Mouse (Mus musculus) central nervous system, embryonic 14 days (tissue): Measurements from ENCODE around the gene Selenon. TPM values are rescaled to one million over a fixed set of nuclear protein-coding genes. Genes with fewer than 3 reads are reported as not detected.

Experiments
- polyA plus RNA-seq: library from polyadenylated mRNA; depleted of rRNA; stranded (reverse); fragments of >200 nt; gene quantifications from 2 replicates; pipeline ENCODE4 v1.2.3, GENCODE M21; 2012; rRNA removed

Selenon gene
- 39.2 and 45.7 TPM in 2 replicates for polyA plus RNA-seq

GRCm38 (mm10) chr4:134551494-134552316 is at the start of gene Selenon:
Selenon (minus strand) TSS chr4:134552166.

GRCm38 (mm10) chr4:134534932-134535786 is 16.8 kb downstream of the Selenon start, which contains the start of gene Mtfr1l:
Mtfr1l (minus strand) TSS chr4:134535387.

GRCm38 (mm10) chr4:134510845-134511411 is 41.0 kb downstream of the Selenon start, which contains the start of gene Aunip:
Aunip (plus strand) TSS chr4:134510999.

GRCm38 (mm10) chr4:134496595-134497210 is 55.3 kb downstream of the Selenon start, which contains the start of gene Paqr7:
Paqr7 (plus strand) TSS chr4:134496697.

Other genes with a start within 250 kb of the Selenon start
- 0.17 and 1.2 TPM in 2 replicates for gene Trim63, start 237.0 kb downstream of the Selenon start, polyA plus RNA-seq
- gene Slc30a2, start 209.0 kb downstream of the Selenon start, polyA plus RNA-seq = 0.02 and 0.10 TPM in 2 replicates
- gene Extl1, start 168.3 kb downstream of the Selenon start, polyA plus RNA-seq = 0.34 and 2.1 TPM in 2 replicates
- gene Pafah2, start 155.8 kb downstream of the Selenon start, polyA plus RNA-seq = 13.7 and 15.8 TPM in 2 replicates
- gene Stmn1, start 83.8 kb downstream of the Selenon start, polyA plus RNA-seq = 1,707 and 1,926 TPM in 2 replicates
- gene Paqr7, start 55.5 kb downstream of the Selenon start, polyA plus RNA-seq = 11.7 and 14.6 TPM in 2 replicates
- gene Aunip, start 41.2 kb downstream of the Selenon start, polyA plus RNA-seq = 4.0 and 5.0 TPM in 2 replicates
- 126 and 131 TPM in 2 replicates for gene Mtfr1l, start 16.8 kb downstream of the Selenon start, polyA plus RNA-seq
- gene Man1c1, start 152.1 kb upstream of the Selenon start, polyA plus RNA-seq = 6.3 and 8.3 TPM in 2 replicates
- gene Ldlrap1, start 215.9 kb upstream of the Selenon start, polyA plus RNA-seq = 2.4 and 4.4 TPM in 2 replicates